Mouse (Mus musculus): ENCODE results near the gene Prkce.

Gene Prkce

DNA sequence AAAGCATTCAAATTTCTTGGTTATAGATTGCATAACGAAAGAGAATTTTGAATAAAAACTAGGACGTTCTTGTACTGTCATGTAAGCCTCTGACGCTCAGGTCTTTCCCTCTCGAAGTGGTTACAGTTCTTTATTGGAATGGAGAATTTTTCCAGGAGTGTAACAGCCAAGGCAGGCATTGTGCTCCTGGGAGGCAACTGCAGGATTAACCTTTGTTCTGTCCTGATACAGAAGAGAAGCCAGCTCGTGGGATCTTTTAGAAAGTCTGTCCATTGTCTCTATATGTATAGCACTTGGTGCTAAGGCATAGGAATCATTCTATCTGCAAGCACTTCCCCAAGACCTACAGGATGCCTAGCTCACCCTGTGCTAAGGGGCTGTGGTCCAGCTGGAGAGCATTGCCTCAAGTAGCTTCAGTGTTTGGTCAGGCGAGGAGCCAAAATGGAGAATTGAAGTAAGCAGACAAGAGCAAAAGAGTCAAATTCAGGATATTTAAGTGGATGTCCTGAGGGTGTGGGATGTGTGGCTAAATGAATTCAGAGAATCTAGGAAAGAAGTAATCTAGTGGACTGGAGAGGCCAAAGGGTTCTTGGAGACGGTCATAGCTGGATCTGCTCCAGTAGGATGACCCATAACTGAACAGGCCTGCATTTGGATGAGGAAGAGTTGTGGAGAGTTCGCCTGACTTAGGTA is 240.5 kb downstream of the Prkce start:
- in situ Hi-C loops (cut with MboI, MseI): no loop called here

- in situ Hi-C loops (cut with MboI, MseI): no loop called here
These were observed 241.0 kb downstream of the Prkce start for GRCm38 (mm10) chr17:86408614-86409006.

- in situ Hi-C loops (cut with MboI, MseI): no loop called here
These were observed 241.9 kb downstream of the Prkce start for GRCm38 (mm10) chr17:86409485-86409884.

DNA sequence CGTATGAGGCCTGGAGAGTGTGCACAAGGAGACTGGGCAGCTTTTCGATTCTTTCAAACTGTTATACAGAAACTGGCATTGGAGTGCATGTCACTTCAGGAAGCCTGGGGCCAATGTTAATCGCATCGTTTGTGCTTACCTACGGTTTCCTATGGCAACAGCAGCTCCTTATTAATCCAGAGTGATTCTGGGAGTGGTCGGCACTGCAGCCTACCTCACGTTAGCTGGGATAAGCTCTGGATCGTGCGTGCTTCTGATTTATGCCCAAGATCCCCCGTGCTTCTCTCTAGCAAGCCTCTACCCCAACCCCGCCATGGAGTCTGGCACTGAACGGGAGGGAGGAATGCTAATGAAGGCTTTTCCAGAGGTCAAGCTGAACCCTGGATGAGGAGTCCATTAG is 242.9 kb downstream of the Prkce start:
- in situ Hi-C loops (cut with MboI, MseI): no loop called here

DNA sequence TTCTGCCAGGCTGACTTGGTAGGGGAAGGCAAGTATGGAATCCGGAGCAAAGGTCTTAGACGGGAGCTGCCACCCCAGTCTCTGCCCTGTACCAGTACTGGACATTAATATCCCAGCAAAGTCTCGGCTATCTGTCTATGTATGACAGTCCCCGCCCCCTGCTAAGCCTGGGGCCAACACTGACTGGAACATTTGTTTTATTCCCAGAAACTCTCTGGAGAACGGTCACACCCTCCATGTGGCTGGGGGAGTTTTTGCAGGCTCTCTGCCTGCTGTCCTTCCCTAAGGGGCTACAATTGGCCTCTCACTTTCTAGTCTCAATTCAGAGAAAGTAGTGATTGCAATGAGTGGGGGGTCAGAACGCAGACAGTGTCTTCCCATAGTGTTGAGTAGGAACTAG is 244.6 kb downstream of the Prkce start:
- in situ Hi-C loops (cut with MboI, MseI): no loop called here

GRCm38 (mm10) chr17:86414608-86415007 is 247.0 kb downstream of the Prkce start:
- in situ Hi-C loops (cut with MboI, MseI): no loop called here

GRCm38 (mm10) chr17:86415989-86416388 is 248.4 kb downstream of the Prkce start:
- in situ Hi-C loops (cut with MboI, MseI): no loop called here

DNA sequence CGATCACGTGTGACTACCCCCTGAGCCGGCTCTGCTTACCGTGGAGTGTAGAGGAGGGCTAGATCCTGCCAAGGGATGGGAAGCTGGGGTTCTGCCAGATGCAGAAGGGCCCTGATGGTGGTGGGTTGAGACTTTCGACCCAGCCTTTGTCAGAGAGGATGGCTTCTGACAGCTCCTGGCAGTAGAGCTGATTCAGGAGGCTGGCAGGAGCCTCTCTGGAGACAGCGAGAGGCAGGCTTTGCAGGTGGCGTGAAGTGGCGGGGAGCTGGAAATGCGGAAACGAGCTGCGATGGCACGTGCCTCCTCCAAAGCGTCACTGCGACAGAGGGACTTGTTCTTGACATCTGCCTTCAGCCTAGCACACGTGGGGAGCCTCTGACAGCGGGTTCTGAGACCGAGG is 250.7 kb downstream of the Prkce start:
- in situ Hi-C loops (cut with MboI, MseI): no loop called here

- in situ Hi-C loops (cut with MboI, MseI): no loop called here
These were observed 251.6 kb downstream of the Prkce start for GRCm38 (mm10) chr17:86419199-86419598.

- in situ Hi-C loops (cut with MboI, MseI): no loop called here
These were observed 253.2 kb downstream of the Prkce start for GRCm38 (mm10) chr17:86420646-86421338.

GRCm38 (mm10) chr17:86422023-86422422 is 254.4 kb downstream of the Prkce start:
- in situ Hi-C loops (cut with MboI, MseI): no loop called here

GRCm38 (mm10) chr17:86429877-86430276 is 262.3 kb downstream of the Prkce start:
- in situ Hi-C loops (cut with MboI, MseI): no loop called here

- in situ Hi-C loops (cut with MboI, MseI): no loop called here
These were observed 265.5 kb downstream of the Prkce start for GRCm38 (mm10) chr17:86433117-86433516.

- in situ Hi-C loops (cut with MboI, MseI): no loop called here
These were observed 266.2 kb downstream of the Prkce start for GRCm38 (mm10) chr17:86433813-86434212.

DNA sequence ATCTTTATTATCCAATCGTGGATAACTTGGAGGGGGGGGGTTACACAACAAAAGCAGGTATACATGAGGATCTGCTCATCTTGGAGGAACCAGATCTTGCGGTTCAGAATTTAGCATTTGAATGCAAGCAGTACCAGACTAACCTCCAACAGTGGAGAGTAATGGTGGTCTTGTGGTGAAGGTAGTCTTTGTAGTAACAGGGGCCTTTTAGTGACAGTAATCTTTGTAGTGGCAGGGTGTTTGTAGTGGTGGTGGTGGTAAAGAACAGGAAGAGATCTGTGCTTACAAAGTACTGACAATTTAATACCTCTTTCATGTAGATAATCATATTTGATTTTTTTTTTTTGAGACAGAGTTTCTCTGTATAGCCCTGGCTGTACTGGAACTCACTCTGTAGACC is 267.2 kb downstream of the Prkce start:
- in situ Hi-C loops (cut with MboI, MseI): loop anchor here (5.0 kb wide), 1 partner anchor 267 kb away; the partner anchor contains the start of gene Prkce

- in situ Hi-C loops (cut with MboI, MseI): loop anchor here (5.0 kb wide), 1 partner anchor 268 kb away; the partner anchor contains the start of gene Prkce
These were observed 268.0 kb downstream of the Prkce start for GRCm38 (mm10) chr17:86435570-86435969.

GRCm38 (mm10) chr17:86435984-86436383 is 268.4 kb downstream of the Prkce start:
- in situ Hi-C loops (cut with MboI, MseI): loop anchor here (5.0 kb wide), 1 partner anchor 269 kb away; the partner anchor contains the start of gene Prkce

GRCm38 (mm10) chr17:86436583-86437370 is 269.2 kb downstream of the Prkce start:
- in situ Hi-C loops (cut with MboI, MseI): loop anchor here (5.0 kb wide), 1 partner anchor 269 kb away; the partner anchor contains the start of gene Prkce

GRCm38 (mm10) chr17:86437516-86438277 is 270.1 kb downstream of the Prkce start:
- in situ Hi-C loops (cut with MboI, MseI): loop anchor here (5.0 kb wide), 1 partner anchor 270 kb away; the partner anchor contains the start of gene Prkce

GRCm38 (mm10) chr17:86438278-86438661 is 270.7 kb downstream of the Prkce start:
- in situ Hi-C loops (cut with MboI, MseI): loop anchor here (5.0 kb wide), 1 partner anchor 271 kb away; the partner anchor contains the start of gene Prkce

DNA sequence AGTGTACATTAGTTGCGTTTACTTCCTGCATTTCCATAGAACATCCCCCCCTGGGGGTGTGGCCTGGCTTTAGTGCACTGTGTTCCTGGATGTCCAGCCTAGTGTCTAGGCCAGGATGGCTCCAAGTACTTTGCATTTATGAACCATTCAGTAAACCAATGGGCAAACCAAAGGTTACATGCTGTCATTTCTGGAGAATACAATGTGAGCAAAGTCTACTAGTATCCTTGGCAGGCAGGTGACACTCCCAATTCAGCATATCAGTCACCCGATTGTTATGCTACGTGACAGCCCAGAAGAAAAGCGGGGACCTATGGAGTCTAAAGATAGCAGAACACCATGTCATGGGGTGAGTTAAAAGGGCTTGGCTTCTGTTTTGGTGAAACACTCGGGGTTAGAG is 271.2 kb downstream of the Prkce start:
- in situ Hi-C loops (cut with MboI, MseI): loop anchor here (5.0 kb wide), 1 partner anchor 271 kb away; the partner anchor contains the start of gene Prkce
